Mouse (Mus musculus): ENCODE data around the gene Ubap2.

The Ubap2 gene

DNA sequence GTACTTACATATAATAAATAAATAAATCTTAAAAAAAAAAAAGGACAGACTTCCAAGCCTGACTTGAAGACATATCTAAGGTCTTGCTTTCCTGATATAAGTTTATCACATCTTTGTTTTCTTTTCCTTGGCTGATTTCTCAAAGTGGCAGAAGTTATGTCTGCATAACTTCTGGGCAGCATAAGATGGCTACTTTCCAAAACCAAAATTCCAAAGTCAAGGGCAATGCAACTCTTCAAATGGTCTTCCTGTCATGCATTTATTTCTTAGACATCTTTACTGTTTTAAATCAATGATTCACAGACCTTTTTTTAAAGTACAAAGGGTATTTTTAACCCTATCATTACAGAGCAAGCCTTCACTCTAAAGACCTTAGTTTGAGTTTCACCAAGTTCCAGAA, 14.3 kb downstream of the Ubap2 start:
- no peak for DNase-seq (ENCODE audit: low spot score in 2 of 2)

- DNase-seq (ENCODE audit: low spot score in 2 of 2): no peak
Measured at GRCm38 (mm10) chr4:41259019-41259418, 15.9 kb downstream of the Ubap2 start.

GRCm38 (mm10) chr4:41257752-41258151, 17.2 kb downstream of the Ubap2 start:
- no peak for DNase-seq (ENCODE audit: low spot score in 2 of 2)

- DNase-seq (ENCODE audit: low spot score in 2 of 2): no peak
Measured at GRCm38 (mm10) chr4:41255564-41256210, 19.3 kb downstream of the Ubap2 start.

- DNase-seq (ENCODE audit: low spot score in 2 of 2): no peak
Measured at GRCm38 (mm10) chr4:41253756-41254155, 21.2 kb downstream of the Ubap2 start.

GRCm38 (mm10) chr4:41245408-41245807, 29.5 kb downstream of the Ubap2 start:
- DNase-seq (ENCODE audit: low spot score in 2 of 2): no peak

GRCm38 (mm10) chr4:41240916-41241315, 34.0 kb downstream of the Ubap2 start:
- DNase-seq (ENCODE audit: low spot score in 2 of 2): no peak

DNA sequence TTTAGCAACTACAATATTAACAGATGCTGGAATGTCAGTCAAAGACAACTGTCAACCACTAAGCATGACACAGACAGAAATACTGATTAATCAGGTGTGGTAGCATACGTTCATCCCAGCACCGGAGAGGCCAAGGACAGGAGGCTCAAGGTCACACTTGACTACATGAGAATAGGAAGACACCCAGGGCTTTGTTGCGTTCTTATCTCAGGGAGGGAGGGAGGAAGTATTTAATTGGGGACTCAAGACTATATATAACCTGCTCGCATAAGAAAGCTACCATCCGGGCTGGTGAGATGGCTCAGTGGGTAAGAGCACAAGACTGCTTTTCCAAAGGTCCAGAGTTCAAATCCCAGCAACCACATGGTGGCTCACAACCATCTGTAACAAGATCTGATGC, 39.3 kb downstream of the Ubap2 start:
- no peak for DNase-seq (ENCODE audit: low spot score in 2 of 2)

DNA sequence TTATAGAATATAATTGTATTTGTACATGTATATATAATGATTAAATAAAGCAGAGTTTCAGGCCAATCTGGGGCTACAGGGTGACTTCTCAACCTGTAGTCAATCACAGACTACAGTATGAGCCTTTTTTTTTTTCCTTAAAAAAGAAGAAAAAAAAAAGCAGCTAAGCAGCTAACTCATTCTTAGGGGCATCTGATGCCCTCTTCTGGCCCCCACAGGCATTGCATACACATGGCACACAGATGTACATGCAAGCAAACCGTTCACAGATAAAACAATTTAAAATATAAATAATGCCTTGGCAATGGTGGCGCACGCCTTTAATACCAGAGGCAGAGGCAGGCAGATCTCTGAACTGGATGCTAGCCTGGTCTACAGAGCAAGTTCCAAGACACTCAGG, 48.6 kb downstream of the Ubap2 start:
- peak; percentile 16 to 49 for DNase-seq (ENCODE audit: low spot score in 2 of 2)

DNA sequence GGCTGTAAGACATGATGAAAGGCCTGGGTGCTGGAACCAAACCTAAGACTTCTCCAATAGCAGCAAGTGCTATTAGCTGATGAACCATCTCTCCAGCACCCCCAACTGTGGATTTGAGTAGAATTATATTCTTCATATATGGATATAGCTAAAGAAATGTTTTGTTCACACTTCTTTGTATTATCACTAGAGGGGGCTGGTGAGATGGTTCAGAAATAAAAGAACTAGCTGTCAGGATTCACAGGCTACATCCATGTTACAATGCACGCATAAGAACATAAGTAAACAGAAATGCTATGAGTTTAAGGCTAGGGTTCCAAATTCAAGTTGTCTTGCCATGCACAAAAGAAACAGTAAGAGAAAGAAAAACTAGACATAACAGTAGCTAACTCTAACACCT, 49.5 kb downstream of the Ubap2 start:
- peak in 1 of 2 experiments; percentile 17 for DNase-seq (ENCODE audit: low spot score in 2 of 2)

- no peak for DNase-seq (ENCODE audit: low spot score in 2 of 2)
Measured at GRCm38 (mm10) chr4:41208050-41208449, 66.9 kb downstream of the Ubap2 start.

DNA sequence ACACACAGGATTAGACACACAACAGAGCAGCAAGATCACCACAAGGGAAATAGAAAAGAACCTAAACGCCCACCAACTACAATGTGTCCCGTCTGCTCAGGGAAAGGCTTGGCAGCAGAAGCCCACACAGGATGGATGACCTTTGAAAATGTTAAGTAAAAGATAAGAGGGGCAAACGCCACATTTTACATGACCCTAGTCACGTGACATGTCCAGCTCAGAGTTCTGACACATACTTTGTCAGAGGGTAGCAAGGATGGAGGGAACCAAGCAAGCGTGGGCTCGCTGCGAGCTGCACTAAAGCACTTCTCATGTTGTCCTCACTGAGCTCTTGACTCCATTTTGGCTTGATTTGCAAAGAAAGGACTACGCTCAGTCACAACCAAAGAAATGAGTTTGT, 69.2 kb downstream of the Ubap2 start:
- no peak for DNase-seq (ENCODE audit: low spot score in 2 of 2)

DNA sequence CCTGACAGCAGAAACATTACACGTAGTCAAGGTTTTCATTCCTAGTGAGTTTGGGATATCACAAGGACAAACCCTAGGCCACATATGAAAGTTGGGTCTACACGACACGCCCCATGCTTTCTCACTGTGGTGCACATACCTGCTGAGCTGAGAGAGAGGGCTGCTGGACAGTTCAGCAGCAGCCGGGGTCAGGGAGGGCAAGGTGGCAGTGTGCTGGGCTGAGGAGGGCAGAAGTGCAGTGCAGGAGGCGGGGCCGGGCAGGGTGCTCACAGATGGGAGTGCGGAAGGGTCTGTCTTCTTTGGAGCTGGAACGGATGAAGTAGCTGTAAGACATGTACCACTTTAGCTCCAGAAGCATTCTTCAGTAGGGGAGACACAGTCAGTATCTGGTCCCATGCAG, 72.8 kb downstream of the Ubap2 start:
- DNase-seq (ENCODE audit: low spot score in 2 of 2): no peak

DNA sequence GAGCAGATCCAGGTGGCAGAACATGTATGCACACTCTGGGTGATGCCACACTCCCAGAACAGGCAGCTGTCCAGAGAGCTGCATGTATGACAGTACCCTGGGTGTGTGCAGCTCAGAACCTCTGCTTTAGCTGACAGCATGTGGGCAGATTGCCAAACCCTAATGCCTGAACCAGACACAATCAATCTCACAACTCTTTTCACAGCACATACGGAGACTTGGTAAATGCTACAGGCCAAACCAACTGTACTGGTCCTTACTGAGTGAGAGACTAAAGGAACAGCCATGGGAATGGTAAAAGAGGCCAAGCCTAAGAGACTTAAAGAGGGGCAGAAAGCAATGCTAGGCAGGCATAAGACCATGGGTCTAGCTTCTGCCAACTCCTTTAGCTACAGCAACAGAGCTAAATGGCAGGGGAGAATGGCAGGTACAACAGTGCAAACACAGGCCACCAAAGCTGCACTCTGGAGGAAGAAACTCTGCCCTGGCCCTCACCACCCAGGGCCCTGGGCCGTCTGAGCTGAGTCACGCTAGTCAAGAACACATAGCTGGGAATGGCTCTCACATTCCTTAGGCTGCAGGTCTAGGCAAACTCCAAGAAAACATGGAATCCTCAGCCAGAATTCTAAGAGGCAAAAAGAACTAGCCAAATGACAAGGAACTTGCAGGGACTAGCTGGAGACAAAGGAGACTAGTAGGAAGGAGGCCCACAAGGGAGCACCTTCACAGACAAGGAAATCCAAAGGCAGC, 77.9 kb downstream of the Ubap2 start:
- no peak for DNase-seq (ENCODE audit: low spot score in 2 of 2)

DNA sequence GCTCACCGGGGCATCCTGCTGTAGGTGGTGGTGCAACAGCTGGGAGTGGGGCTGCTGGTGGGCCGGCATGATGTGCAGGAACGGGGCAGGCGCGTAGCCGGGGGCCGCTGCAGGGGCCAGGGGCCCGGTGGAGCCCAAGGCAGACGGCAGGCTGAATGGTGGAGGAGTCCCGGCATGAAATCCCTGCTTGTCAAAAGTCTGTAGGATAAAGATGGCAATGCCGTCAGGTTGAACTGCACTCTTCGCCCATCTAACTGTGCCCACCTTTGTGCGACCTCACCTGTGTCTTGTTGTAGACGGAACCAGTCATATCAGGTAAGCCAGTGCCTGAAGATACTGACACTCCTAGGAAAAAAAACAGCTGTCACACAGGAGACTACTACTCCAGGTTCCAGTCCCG, 79.6 kb downstream of the Ubap2 start:
- no peak for DNase-seq (ENCODE audit: low spot score in 2 of 2)

- DNase-seq (ENCODE audit: low spot score in 2 of 2): no peak
Measured at GRCm38 (mm10) chr4:41192544-41193512, 82.1 kb downstream of the Ubap2 start.

DNA sequence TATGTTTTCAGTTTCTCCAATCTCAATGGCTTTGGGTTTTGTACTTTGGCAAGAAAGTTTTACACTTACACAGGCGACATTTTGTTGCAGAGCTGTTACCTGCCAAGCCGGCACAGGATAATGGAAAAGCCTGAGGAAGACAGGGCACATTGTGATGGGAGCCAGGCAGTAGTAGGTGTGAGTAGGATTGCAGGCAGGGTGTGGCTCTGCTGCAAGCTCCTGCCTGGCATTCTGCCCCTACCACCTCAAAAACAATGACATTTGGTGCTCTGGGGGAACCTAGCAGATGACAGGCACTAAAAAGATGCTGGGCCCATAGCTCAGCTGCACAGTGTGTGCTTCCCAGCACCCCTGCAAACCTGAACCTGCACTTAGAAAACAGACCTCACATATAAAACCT, 85.1 kb downstream of the Ubap2 start:
- DNase-seq (ENCODE audit: low spot score in 2 of 2): no peak

- no peak for DNase-seq (ENCODE audit: low spot score in 2 of 2)
Measured at GRCm38 (mm10) chr4:41179825-41180725, 94.9 kb downstream of the Ubap2 start.

DNA sequence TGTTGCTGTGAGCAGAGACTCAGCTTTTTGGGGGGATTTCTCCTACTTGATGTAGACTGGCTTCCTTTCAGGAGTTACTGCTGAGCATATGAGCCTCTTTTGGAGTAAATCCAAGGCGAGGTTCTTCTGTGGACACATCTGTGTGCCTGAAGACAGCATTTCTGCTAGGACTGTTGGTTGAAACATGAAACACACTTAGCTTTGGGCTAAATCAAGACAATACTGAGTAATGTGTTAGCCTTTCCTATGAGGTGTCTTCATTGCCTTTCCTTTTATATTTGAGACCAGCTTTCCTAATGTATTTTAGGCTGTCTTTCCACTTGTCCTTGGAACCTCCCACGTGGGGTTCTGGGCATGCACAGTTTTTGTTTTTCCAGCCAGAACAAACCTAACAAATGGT, 100.3 kb downstream of the Ubap2 start:
- DNase-seq (ENCODE audit: low spot score in 2 of 2): no peak

- no peak for DNase-seq (ENCODE audit: low spot score in 2 of 2)
Measured at GRCm38 (mm10) chr4:41170970-41171369, 104.0 kb downstream of the Ubap2 start.

Data from thymus, postnatal 10 days (tissue).